Mouse (Mus musculus) intestine, embryonic 15.5 days (tissue): ENCODE results near the gene Lysmd3. TPM values are rescaled to one million over a fixed set of nuclear protein-coding genes. Genes with fewer than 3 reads are reported as not detected.

Experiments
- ATAC-seq: fragments of 200-750 bp; cut with Nextera tagmentation; 2 replicates; pipeline ENCODE4 v1.8.0; 2017; ENCODE audit warnings: moderate TSS enrichment, moderate library complexity
- H3K27ac ChIP-seq: fragments of 300-500 bp; sonication (generic); 2 replicates; pipeline ENCODE4 v1.5.1; 2015; ENCODE audit warnings: mild to moderate bottlenecking, inconsistent platforms
- H3K27me3 ChIP-seq: fragments of 300-500 bp; sonication (generic); replicated peaks from 2 replicates; pipeline ENCODE4 v1.6.1; 2015; ENCODE audit warnings: inconsistent platforms
- H3K36me3 ChIP-seq: fragments of 300-500 bp; sonication (generic); 2 replicates; pipeline ENCODE4 v1.6.1; 2015; ENCODE audit warnings: inconsistent platforms
- H3K4me1 ChIP-seq: fragments of 300-500 bp; sonication (generic); replicated peaks from 2 replicates; pipeline ENCODE4 v1.6.1; 2015; ENCODE audit warnings: inconsistent platforms
- H3K4me2 ChIP-seq: fragments of 300-500 bp; sonication (generic); replicated peaks from 2 replicates; pipeline ENCODE4 v1.6.1; 2015; ENCODE audit warnings: mild to moderate bottlenecking, inconsistent platforms
- H3K4me3 ChIP-seq: fragments of 300-500 bp; sonication (generic); replicated peaks from 2 replicates; pipeline ENCODE4 v1.5.1; 2015; ENCODE audit warnings: inconsistent platforms
- H3K9ac ChIP-seq: fragments of 300-500 bp; sonication (generic); 2 replicates; pipeline ENCODE4 v1.6.1; 2015; ENCODE audit warnings: inconsistent platforms
- H3K9me3 ChIP-seq: fragments of 300-500 bp; sonication (generic); 2 replicates; pipeline ENCODE4 v1.6.1; 2016; ENCODE audit warnings: inconsistent platforms
- WGBS: fragments of 180-500 bp; shearing (Covaris S2); methylation state at CpG from one replicate; pipeline ENCODE4 v1.1.7; 2015; 5-methylcytosine and 5-hydroxymethylcytosine counted together
- polyA plus RNA-seq: library from polyadenylated mRNA; unstranded; fragments of >200 nt; fragmentation: Nextera tagmentation; extraction: Ambion mirVana; gene quantifications from 2 replicates; pipeline ENCODE4 v1.2.1, GENCODE M21; 2015

The Lysmd3 gene
- polyA plus RNA-seq, 1 experiment from 2014 or later = 25.2 TPM

DNA sequence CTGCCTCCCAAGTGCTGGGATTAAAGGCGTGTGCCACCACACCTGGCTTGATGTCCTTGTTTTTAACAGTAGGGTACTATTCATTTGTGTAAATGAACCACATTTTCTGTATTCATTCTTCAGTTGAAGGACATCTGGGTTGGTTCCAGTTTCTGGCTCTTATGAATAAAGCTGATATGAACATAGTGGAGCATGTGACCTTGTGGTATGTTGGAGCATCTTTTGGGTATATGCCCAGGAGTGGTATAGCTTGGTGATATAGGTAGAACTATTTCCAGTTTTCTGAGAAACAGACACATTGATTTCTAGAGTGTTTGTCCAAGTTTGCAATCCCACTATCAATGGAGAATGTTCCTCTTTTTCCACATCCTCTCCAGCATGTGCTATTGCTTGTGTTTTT, 56.4 kb downstream of the Lysmd3 start:
- no peak overlapping the region for H3K9ac ChIP-seq
- no peaks in the 10 kb centered on the region for H3K27me3 ChIP-seq
- no peak for ATAC-seq
- H3K4me3 ChIP-seq = no peak overlapping the region
- H3K4me2 ChIP-seq = no peak overlapping the region
- WGBS = 71% methylated on average over 1 of the region's 1 CpGs
- H3K27ac ChIP-seq = no peak overlapping the region
- 0 out of 2 replicates have a peak, but pooled peaks cover 3% of the 10 kb centered on the region for H3K4me1 ChIP-seq
- H3K9me3 ChIP-seq = no peaks in the 10 kb centered on the region
- no peaks in the 10 kb centered on the region for H3K36me3 ChIP-seq

Other genes starting within 250 kb of the Lysmd3 start
- 0.82 and 0.83 TPM in 2 replicates for gene Adgrv1, start 24.5 kb upstream of the Lysmd3 start, polyA plus RNA-seq
- gene Polr3g, start 53.4 kb downstream of the Lysmd3 start, polyA plus RNA-seq = 16.7 and 17.2 TPM in 2 replicates
- 8.4 and 9.2 TPM in 2 replicates for gene Mblac2, start 53.7 kb downstream of the Lysmd3 start, polyA plus RNA-seq
- gene Cetn3, start 125.4 kb downstream of the Lysmd3 start, polyA plus RNA-seq = 175 and 207 TPM in 2 replicates